Mouse (Mus musculus) CD4-positive helper T cell, adult 2 months (primary cell): ENCODE measurements around the gene Gatd1.

Source experiments
- DNase-seq: peaks from one replicate; pipeline ENCODE4 v3.0.0-alpha.2; 2012; ENCODE audit warnings: low read depth, missing footprints, low spot score

Gene Gatd1

DNA sequence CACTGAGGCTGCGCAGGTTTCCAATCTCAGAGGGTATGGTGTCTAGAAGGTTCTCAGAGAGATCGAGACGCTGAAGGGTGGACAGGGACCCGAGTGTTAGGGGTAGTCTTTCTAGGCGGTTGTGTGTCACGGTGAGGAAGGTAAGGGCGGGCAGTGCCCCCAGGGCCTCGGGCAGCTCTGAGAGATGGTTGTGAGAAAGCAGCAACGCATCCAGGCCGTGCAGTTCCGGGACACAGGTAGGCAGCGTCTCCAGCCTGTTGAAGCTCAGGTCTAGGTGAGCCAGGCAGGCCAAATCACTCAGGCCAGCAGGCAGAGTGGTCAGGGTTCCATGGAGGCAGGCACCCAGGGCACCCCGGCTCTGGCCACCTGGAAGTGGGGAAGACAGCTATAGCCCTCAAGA lies 28.3 kb upstream of the Gatd1 start:
- DNase-seq = no peak

- no peak for DNase-seq
Observed at GRCm38 (mm10) chr7:141441460-141441859, 27.5 kb upstream of the Gatd1 start.

DNA sequence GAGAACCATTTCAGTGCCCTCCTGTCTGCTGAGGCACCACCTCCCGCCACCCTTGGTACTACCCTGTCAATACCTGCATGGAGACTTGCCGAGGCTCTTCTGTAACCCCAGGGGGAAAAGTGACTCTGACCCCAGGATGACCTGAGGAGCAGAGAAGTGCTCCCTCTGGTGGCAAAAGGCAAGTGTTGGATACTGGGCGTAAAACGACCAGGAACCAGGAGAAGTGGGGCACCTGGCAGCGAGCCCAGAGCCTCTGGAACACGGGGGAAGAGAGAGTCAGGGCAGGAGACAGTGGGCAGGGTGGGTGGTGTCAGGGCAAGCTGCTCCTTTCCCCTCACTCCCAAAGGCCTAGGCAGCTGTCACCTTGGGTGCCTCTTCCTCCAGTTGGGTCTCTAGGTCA lies 26.7 kb upstream of the Gatd1 start:
- DNase-seq = peak; percentile 62

DNA sequence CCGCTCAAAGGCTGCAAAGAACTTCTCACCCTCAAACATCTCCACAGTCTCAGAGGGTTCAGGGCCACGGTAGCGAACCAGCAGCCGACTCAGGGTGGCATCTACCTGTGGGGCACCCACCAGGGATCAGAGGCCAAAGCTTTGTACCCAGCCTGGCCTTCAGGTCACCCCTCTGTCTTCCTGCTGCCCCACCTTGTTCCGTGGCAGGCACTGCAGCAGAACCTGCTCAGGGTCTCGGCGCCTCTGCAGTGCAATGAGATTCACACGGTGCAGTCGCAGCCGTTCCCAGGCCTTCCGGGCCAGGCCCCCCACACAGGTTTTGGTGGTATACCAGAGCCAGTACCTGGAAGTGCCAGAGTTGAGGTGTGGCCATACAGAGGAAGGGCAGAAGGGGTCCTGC lies 25.9 kb upstream of the Gatd1 start:
- DNase-seq = no peak

DNA sequence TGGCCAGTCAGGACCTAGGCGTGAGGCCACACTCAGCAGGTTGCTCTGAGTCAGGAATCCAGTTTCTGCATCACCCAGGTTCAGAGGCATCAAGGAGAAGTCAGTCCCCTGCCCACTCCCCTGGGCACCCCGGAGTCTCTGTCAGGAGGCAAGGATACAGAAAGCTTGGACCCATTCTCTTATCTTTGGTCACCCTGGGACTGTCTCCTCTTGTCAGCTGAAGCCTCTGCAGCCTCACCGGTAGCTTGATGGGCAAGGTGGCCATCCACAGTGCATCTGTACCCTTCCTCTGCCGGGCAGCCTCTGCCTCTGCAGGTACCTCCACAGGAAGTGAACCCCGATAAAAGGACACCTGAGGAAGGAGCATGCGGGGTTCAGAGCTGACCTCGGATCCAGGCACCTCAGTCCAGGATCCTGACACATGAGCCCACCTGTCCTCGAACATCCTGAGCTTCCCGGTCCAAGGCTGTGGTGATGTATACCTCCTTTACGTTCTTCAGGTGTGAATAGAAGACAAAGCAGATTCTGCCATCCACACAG lies 25.3 kb upstream of the Gatd1 start:
- DNase-seq = no peak

GRCm38 (mm10) chr7:141438201-141438968 lies 24.4 kb upstream of the Gatd1 start:
- DNase-seq = no peak

GRCm38 (mm10) chr7:141437178-141438120 lies 23.5 kb upstream of the Gatd1 start, which contains the start of gene Slc25a22:
Gene Slc25a22, minus strand, starts transcription at chr7:141437892.
- peak; percentile 88 for DNase-seq

GRCm38 (mm10) chr7:141436523-141436892 lies 22.6 kb upstream of the Gatd1 start:
- DNase-seq = no peak

GRCm38 (mm10) chr7:141435856-141436522 lies 22.1 kb upstream of the Gatd1 start:
- peak; percentile 22 for DNase-seq

GRCm38 (mm10) chr7:141435129-141435855 lies 21.4 kb upstream of the Gatd1 start:
- peak; percentile 83 for DNase-seq

GRCm38 (mm10) chr7:141434464-141434863 lies 20.5 kb upstream of the Gatd1 start:
- DNase-seq = peak; percentile 55

GRCm38 (mm10) chr7:141433517-141434400 lies 19.8 kb upstream of the Gatd1 start:
- DNase-seq = no peak

DNA sequence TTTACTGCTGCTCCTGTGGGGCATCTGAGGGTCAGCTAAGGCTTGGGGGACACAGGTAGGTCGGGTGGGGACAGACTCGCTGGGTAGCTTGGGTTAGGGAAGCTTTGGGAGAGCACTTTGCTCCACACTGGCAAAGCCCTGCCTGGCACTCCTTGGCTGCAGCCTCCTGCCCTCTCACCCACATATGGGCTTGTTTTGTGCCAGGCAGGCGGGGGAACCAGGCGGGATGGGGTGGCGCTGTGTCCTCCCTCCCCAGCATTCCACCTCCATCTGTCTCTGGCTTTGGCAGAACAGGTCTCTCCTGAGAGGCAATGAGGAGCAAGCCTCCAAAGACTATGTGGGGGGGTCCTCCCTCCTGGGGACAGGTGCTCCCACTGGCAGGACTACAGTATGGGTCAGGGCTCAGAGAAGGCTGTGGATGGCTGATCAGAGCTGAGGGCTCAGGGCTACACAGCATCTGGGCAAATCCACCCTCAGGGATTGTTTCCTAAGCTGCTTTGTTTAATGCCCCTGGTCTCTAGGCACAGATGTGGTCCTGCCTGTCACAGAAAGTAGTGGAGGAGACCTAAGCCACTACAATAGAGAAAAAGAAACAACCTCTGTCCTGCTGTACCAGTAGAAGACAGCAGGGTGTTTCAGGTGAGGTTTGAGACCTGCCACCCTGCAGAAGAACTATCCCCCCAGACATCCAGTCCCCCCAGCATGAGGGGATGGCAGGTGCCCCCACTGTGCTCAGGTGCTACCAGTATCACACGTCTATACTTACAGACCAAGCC lies 19.0 kb upstream of the Gatd1 start:
- DNase-seq = no peak

DNA sequence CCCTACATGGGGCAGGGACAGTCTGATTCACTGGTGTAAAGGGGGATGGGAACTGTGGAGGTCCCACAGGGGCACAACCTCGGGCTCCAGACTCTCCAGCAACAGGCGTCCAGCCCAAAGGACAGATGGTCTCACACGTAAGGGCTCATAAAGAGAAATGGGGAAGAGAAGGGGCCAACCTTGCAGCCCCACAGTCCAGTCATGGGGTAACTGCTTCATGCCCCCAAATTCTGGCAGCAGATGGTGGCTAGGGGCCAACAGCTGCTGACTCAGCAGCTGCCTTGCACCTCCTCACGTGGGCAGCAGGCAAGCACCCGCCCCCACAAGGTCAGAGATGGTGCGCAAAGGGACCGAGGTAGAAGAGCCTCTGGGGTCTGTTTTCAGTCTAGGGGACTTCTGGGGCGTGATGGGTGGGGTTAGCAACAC lies 18.3 kb upstream of the Gatd1 start:
- no peak for DNase-seq

- DNase-seq = no peak
Observed at GRCm38 (mm10) chr7:141431434-141432185, 17.7 kb upstream of the Gatd1 start.

DNA sequence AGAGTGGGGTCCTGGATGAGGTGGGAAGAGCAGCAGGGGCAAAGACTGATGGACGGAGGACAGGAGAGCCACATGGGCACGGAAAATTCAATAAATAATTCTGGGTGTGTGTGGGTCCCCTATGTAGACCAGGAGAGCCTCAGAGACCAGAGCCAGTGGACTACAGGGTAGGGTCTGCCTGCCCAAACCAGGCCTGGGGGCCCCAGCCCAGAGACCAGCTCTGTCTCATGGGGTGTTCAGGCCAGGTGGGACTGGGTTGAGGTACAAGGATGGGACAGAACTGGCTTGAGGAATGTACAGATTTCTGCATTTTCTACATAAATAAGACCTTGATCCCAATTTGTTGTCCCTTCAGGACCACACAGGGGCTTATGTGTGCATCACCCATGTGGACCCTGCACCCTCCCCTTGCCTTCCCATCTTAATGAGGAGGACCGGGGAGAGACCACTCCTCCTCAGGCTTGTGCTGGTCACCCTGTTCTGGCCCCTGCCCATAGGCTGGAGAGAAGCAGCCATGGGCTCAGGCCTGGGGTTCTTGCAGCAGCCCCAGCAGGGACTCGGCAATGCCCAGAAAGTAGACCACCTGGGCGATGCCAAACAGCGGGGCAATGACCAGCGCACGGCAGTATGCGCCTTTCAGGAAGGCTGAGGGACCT lies 16.8 kb upstream of the Gatd1 start:
- no peak for DNase-seq

DNA sequence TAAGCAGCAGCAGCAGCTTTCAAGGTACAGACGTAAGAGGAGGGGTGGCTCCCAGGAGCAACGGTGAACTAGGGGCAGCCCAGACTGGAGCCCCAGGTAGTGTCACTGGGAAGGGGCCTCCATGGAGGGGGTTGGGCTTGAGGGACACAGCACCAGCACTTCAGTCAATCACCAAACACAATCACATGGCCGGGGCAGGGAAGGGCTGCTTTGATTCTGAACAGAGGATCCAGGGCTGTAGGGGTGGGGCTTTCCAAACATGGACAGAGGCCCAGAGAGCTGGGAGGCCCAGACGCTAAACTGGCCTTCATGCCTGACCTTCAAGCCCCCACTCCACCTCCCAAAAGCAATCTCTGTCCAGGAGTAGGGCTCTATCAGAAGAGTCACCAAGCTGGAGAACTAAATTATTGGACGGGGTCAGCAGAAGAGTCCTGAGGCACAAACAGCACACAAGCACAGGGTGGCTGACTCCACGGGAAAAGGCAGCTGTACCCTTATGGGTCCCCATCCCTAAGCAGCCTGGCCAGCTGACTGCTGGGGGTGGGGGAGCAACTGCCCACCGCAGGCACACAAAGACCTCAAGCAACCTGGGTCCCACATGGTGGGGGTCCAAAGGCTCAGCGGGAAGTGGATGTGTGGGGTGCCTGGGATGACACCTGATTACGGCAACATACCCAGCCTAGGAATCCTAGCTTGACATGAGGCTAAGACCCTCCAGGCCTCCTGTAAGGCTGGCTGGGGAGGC lies 16.1 kb upstream of the Gatd1 start:
- no peak for DNase-seq
